Mouse (Mus musculus): ENCODE measurements around the gene Pgap2. TPM values are rescaled to one million over a fixed set of nuclear protein-coding genes. Genes with fewer than 3 reads are reported as not detected.

Gene Pgap2
- total RNA-seq, 2 experiments from 2014 or later = 31.5 to 32.6 TPM

DNA sequence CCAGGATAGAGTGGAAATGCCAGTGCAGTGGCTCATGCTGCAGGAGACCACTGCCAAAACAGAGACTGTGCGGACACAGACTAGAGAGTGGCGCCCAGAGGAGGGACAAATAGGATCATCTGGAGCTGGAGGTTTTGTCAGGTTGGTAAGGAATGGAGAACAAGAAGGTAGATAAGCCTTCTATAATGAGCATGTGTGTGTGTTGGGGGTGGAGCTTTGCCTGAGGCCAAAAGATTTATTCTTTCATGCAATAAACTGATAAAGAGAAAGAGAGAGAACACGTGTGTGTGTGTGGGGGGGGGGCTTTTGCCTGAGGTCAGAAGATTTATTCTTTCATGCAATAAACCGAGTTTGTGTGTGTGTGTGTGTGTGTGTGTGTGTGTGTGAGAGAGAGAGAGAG, 23.1 kb downstream of the Pgap2 start:
- DNase-seq (ENCODE audit: extremely low spot score in 1 of 2, low spot score in 2 of 2) = no peak
- intact Hi-C loops (cut with DNase I) = no loop called here

- intact Hi-C loops (cut with DNase I) = no loop called here
These were observed 28.8 kb downstream of the Pgap2 start for GRCm38 (mm10) chr7:102238686-102239286.

DNA sequence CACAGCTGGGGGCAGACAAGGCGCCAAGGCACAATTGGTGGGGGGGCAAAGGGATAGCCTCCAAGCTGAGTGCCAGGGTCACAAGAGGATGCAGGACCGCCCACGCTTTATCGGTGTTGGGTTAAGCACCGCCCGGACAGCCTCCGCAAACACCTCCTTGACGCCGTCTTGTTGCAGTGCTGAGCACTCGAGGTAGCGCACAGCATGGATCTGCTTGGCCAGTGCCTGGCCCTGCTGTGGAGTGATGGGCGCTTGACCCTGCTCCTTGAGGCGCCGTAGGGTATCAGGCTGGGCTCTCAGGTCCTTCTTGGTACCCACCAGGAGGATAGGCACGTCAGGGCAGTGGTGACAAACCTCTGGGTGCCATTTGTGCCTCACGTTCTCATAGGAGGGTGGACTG, 29.6 kb downstream of the Pgap2 start:
- intact Hi-C loops (cut with DNase I) = no loop called here
- peak in 1 of 2 experiments; percentile 39 for DNase-seq (ENCODE audit: extremely low spot score in 1 of 2, low spot score in 2 of 2)

More at GRCm38 (mm10) chr7:102238686-102239286, 28.8 kb downstream of the Pgap2 start:
- DNase-seq (ENCODE audit: extremely low spot score in 1 of 2, low spot score in 2 of 2) = no peak

GRCm38 (mm10) chr7:102242371-102242770, 32.4 kb downstream of the Pgap2 start:
- DNase-seq (ENCODE audit: extremely low spot score in 1 of 2, low spot score in 2 of 2) = no peak
- intact Hi-C loops (cut with DNase I) = no loop called here

- intact Hi-C loops (cut with DNase I) = no loop called here
- no peak for DNase-seq (ENCODE audit: extremely low spot score in 1 of 2, low spot score in 2 of 2)
These were observed 32.9 kb downstream of the Pgap2 start for GRCm38 (mm10) chr7:102242917-102243316.

GRCm38 (mm10) chr7:102243870-102244269, 33.9 kb downstream of the Pgap2 start:
- intact Hi-C loops (cut with DNase I) = no loop called here
- peak in 1 of 2 experiments; percentile 58 for DNase-seq (ENCODE audit: extremely low spot score in 1 of 2, low spot score in 2 of 2)

GRCm38 (mm10) chr7:102244782-102245535, 35.0 kb downstream of the Pgap2 start:
- intact Hi-C loops (cut with DNase I) = no loop called here
- peak in 1 of 2 experiments; percentile 53 for DNase-seq (ENCODE audit: extremely low spot score in 1 of 2, low spot score in 2 of 2)

DNA sequence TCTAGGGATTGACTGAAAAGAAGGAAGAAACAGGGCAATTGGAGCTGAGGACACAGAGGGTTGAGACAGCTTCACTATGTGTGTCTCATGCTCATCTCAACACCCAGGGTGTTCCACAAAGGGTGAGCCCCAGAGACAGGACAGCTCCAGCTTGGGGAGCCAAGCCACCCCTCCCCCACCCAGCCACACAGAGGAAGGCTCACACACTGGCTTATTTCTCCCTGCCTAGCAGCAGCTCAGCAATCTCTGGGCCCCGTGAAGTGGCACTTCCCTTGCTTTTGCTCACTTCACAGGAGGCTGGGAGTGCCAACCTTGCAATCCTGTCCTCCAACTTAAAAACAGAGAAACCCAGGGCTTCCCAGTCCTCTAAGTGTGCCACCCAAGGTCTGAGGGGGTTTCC, 35.8 kb downstream of the Pgap2 start:
- intact Hi-C loops (cut with DNase I) = no loop called here
- peak in 1 of 2 experiments; percentile 65 for DNase-seq (ENCODE audit: extremely low spot score in 1 of 2, low spot score in 2 of 2)

- intact Hi-C loops (cut with DNase I) = no loop called here
- no peak for DNase-seq (ENCODE audit: extremely low spot score in 1 of 2, low spot score in 2 of 2)
These were observed 36.3 kb downstream of the Pgap2 start for GRCm38 (mm10) chr7:102246265-102246664.

- peak in 1 of 2 experiments; percentile 41 for DNase-seq (ENCODE audit: extremely low spot score in 1 of 2, low spot score in 2 of 2)
- intact Hi-C loops (cut with DNase I) = no loop called here
These were observed 37.2 kb downstream of the Pgap2 start for GRCm38 (mm10) chr7:102246956-102247797.

DNA sequence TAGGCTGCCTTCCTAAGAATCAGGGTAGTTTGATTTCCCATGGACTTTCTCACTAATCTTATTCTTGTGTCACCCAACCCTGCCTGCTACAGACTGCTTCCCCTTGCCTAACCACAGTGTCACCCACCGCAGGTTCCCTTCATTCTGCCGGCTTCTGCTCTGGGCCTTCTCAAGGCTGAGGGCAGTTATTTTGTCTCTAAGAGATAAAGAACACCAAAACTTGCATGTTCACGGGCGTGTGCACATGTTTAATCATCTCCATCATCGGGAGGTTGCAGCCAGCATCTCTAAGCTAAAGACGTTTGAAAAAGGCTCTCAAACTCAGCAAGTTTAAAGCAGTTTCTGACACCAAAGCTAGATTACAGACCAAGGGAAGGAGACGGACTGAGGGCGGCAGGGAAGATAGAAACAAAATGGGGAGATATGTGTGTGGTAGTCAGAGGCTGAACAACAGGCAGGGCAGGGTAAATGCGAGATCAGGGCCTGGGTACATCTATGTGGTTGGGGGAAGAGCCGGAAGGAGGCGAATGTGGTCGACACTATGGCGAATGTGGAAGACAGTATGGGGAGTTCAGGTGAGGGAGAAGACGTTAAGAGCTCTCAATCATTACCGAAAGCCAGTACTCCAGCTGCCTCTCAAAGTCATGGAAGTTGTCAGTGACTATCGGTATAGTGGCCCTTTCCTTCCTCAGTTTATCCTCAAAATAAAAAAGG, 38.8 kb downstream of the Pgap2 start:
- intact Hi-C loops (cut with DNase I) = no loop called here
- no peak for DNase-seq (ENCODE audit: extremely low spot score in 1 of 2, low spot score in 2 of 2)

DNA sequence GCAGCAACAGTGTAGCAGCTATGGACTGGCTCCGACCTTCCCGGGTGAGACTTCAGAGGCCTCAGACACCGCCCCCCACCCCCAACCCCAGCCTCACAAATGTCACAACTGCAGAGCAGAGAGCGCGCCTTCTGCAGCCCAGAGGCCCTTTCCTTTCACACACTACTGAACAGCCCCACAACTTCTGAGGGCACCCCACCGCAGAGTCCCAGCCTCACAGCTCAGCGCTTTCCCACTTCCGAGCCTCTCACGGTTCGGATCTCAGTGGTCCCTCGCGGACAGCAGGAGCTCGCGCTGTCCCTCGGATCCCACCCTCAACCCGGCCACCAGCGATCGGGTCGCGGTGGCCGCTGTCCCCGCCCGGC, 39.5 kb downstream of the Pgap2 start:
- intact Hi-C loops (cut with DNase I) = no loop called here
- no peak for DNase-seq (ENCODE audit: extremely low spot score in 1 of 2, low spot score in 2 of 2)

DNA sequence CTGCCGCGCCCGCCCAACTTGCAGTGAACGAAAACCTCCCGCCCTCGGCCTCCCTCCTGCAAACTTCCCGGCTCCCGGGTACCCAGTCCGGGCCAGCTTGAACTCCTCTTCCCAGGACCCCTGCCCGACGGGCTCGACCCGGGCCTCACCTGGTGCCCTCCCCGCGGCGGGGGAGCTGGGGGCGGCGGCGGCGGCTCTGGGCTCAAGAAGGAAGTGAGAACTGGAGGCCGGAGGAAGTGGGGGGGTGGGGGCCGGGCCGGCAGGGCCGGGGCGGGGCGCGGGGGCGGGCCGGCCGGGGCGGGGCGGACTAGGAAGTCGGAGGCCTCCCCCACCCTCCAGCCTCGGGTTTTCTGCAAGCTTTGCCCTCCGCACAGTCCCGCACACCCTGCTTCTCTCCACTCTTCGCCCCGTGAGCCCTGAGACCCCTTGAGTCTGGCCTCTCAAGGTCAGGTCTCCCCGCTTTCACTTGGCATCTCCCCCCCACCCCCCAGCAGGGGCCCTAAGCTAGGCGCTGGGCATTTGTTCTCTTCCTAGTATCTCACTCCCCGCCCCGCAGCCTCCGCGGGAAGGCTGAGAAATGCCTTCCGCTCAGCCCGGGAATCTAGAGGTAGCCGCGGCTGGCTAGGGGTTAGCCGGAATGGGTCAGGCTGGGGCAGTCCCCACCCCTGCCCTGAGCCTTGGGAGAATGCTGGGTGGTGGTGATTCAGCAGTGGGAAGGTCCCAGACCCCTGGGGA, 40.1 kb downstream of the Pgap2 start:
- intact Hi-C loops (cut with DNase I) = loop anchor here (5.0 kb wide), 1 partner anchor 38 kb away; the partner anchor contains the start of genes Nup98 and Pgap2
- peak; percentile 28 to 83 for DNase-seq (ENCODE audit: extremely low spot score in 1 of 2, low spot score in 2 of 2)

GRCm38 (mm10) chr7:102250631-102251214, 40.7 kb downstream of the Pgap2 start:
- peak; percentile 76 to 95 for DNase-seq (ENCODE audit: extremely low spot score in 1 of 2, low spot score in 2 of 2)
- intact Hi-C loops (cut with DNase I) = loop anchor here (5.0 kb wide), 1 partner anchor 38 kb away; the partner anchor contains the start of genes Nup98 and Pgap2

GRCm38 (mm10) chr7:102253631-102254030, 43.6 kb downstream of the Pgap2 start:
- no peak for DNase-seq (ENCODE audit: extremely low spot score in 1 of 2, low spot score in 2 of 2)

DNA sequence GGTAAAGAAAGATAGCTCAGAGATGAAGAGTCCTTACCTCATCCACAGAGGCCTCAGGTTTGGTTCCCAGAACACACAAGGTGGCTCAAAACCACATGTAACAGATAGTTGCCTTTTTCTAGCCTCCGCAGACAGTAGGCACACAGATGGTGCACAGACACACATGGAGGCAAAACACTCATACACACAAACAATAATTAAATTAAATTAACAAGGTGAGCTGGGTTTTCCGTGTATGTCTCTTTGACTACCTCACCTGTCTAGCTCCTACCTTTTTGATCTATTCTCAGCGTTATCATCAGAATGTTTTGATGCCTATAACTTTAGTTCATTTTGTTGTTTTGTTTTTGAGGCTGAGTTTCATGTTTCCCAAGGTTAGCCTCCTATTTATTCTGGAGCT, 45.9 kb downstream of the Pgap2 start, which contains the start of gene Rhog:
Rhog (minus strand) TSS at position 101 of the 400 bp plus-strand sequence.
- intact Hi-C loops (cut with DNase I) = no loop called here
- no peak for DNase-seq (ENCODE audit: extremely low spot score in 1 of 2, low spot score in 2 of 2)

More at GRCm38 (mm10) chr7:102253631-102254030, 43.6 kb downstream of the Pgap2 start:
- intact Hi-C loops (cut with DNase I) = loop anchor here (5.0 kb wide), 1 partner anchor 41 kb away; the partner anchor contains the start of genes Nup98 and Pgap2

- DNase-seq (ENCODE audit: extremely low spot score in 1 of 2, low spot score in 2 of 2) = no peak
- intact Hi-C loops (cut with DNase I) = no loop called here
These were observed 46.6 kb downstream of the Pgap2 start for GRCm38 (mm10) chr7:102256636-102257035.

DNA sequence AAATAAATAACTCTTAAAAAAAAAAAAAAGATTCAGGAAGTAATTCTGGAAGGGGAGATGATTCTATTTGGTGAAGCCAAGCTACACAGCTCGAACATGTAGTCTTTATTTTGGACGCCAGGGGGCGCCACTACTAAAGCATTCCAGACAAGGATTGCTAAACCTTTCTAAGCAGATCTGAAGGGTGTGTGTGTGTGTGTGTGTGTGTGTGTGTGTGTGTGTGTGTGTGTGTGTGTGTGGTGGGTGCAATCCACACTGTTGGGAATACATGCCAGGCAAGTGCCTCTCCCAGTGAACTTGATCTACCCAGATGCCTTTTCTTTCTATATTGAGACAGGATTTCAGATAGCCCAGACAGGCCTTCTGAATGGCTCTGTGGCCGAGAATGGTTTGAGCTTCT, 48.2 kb downstream of the Pgap2 start:
- DNase-seq (ENCODE audit: extremely low spot score in 1 of 2, low spot score in 2 of 2) = peak; percentile 51 to 82

More for the DNA sequence above, 48.2 kb downstream of the Pgap2 start:
- intact Hi-C loops (cut with DNase I) = no loop called here

Measured in left cerebral cortex, postnatal 10 days (tissue).